Mouse (Mus musculus): ENCODE results near the gene Zmat5. TPM values are rescaled to one million over a fixed set of nuclear protein-coding genes. Genes with fewer than 3 reads are reported as not detected.

Zmat5 gene
- total RNA-seq, 2 experiments from 2014 or later: 32.4 to 34.4 TPM

DNA sequence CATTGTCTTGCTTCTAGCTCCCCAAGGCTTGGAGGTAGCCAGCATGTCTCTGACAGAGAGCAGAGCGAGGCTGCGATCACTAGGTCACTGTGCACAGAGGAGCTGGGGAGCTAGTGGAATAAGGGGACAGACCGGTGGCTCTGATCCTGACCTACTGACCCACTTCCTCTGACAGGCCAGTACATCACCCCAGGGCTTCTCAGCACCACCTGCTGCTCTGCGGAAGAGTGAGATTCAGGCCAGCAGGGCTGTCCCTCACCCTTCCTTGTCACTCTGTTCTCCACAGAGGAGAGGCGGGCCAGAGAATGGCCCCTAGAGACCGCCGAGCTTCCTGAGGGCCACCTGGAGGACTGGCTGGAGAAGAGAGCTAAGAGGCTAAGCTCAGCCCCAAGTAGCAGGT, 27.3 kb downstream of the Zmat5 start:
- no peak for DNase-seq (ENCODE audit: low spot score in 2 of 2)

DNA sequence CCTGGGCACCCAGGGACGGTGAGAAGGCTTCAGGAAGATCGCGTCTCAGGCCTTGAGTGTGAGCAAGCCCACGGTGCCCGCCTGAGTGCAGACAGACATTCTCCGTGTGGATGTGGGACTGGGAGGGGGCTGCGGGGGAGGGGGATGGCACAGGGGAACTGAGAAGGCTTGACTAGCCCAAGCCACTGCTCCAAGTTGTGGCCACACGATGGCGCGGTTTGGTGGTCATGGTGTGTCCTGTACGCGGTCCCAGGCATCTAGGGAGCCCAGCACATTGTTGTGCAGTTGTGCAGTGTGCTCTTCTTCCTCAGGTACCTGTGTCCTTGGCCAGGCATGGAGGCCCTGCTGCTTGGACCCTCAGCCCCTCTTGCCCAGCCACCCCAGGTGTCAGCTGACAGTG, 29.7 kb downstream of the Zmat5 start:
- no peak for DNase-seq (ENCODE audit: low spot score in 2 of 2)

DNA sequence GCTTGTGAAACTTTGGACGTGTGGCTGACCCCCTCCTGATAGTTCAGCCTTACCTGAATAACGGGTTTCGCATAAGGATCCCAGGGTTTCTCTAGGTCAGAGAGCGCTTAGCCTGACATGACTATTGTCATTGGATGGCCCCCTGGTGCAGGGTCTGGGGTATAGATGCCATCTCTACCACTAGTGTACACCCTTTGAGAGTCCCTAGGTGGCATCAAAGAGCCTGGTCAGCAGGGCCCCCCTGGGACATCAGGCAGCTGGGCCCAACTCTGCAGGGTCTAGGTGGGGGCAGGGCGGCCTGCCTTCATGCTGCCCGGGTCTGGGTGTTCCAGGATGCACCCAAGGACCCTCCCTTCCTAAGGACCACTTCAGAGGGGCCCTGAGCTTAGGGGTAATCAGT, 31.9 kb downstream of the Zmat5 start:
- DNase-seq (ENCODE audit: low spot score in 2 of 2): no peak

DNA sequence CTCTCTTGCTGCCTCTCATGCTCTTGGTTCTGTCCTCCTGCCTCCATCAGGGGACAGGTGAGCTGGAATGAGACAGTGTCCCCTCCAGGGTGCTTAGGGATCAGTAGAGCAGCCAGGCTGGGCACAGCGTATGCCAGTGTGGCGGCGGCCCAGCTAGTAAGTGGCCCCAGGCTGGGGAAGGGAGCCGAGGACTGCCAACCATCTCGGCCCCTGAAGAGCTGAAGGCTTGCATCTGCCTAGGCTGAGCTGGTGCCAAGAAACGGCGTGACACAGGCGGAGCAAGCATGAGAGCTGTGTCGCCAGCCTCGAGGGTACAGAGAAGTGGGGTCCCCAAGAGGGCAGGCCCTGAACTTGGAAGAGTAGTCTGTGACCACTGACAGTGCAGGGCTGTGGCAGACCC, 33.2 kb downstream of the Zmat5 start:
- no peak for DNase-seq (ENCODE audit: low spot score in 2 of 2)

DNA sequence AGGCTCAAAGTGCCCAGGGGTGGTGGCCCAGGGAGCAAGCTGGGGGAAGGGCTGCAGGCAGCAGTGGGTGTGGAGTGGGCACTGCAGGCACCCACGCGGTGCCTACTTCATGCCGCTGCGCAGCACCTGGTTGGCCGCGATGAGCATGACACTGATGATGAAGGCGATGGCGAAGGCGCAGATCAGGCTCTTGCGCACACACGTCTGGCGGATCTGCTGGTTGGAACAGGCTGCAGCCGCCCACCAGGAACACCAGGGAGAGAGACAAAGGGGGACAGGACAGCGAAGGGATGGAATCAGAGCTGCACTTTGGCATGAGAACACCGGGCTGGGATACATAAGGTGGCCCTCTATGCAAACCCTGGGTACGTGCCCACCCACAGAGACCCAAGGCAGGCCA, 34.2 kb downstream of the Zmat5 start:
- DNase-seq (ENCODE audit: low spot score in 2 of 2): peak in 1 of 2 experiments; percentile 67

DNA sequence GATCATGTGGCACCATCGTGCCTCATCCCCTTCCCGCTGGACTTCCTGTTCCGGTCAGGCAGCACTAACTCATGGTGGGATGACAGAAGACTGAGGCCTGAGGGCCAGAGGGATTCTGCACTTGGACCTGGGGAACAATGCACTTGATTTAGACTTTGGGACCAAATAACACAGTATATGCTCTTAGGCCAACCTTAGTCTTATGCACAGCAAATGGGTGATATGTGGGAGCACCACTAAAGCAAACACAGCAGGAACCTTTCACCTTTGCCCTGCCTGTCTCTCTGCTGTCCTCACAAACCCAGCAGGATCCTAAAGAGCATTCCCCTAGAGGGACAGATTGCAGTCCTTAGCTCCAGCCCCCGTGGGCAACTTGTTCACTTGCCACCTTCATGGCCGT, 36.3 kb downstream of the Zmat5 start:
- no peak for DNase-seq (ENCODE audit: low spot score in 2 of 2)

DNA sequence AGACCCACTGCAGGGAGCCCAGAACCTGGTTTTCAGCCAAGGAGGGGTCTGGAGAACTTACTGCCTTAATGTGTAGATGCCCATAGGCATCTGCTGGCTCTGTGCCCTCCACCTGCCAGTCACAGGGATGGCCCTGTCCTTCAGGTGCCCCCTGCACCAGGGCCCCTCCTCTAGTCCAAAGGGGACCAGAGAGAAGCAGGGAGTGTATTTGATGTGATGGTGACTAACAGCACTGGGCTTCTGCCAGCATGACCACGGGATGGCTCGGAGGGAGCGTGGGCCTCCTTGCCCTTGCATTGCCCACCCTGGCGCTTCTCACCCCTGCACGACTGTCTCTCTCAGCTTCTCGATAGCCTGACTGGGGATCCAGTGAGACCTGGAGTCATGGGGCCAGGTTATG, 40.2 kb downstream of the Zmat5 start:
- no peak for DNase-seq (ENCODE audit: low spot score in 2 of 2)

DNA sequence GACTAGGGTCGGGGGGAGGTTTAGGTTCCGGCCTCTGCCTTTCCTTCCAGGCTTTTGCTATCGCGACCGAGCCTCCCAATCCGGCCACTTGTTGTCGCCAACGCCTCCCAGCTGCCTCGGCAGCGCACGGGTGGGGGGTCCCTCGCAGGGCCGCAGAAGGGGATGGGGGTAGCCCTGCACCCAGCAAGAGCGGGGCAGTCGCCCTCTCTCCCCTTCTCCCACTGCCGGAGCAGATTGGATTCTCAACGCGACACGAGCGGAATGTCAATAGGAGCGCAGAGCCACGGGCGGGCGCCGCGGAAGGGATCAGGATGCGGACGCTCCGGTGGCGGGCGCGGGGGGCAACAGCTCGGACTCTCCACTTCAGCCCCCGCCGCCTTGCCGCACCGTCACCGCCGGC, 41.5 kb downstream of the Zmat5 start:
- peak in 1 of 2 experiments; percentile 37 for DNase-seq (ENCODE audit: low spot score in 2 of 2)

DNA sequence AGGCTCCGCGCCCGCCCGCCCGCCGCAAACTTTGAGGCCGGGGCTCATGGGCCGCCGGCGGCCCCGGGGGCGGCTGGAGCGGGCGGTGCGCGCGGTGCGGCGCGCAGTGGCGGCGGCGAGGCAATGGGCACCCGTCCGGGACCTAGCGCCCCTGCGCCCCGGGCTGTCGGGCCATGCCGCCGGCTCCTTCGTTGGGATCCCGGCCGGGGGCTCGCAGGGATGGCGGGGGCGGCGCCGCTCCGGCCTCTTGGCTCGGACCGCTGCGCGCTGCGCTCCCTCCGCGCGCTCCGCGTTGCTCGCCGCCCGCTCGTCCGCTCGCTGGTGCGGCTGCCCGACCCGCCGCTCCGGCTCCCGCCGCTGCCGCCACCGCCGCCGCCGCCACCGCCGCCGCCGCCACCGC, 42.3 kb downstream of the Zmat5 start, which contains the start of gene Cabp7:
Cabp7 (minus strand) TSS at position 46 of the 400 bp plus-strand sequence.
- DNase-seq (ENCODE audit: low spot score in 2 of 2): no peak

DNA sequence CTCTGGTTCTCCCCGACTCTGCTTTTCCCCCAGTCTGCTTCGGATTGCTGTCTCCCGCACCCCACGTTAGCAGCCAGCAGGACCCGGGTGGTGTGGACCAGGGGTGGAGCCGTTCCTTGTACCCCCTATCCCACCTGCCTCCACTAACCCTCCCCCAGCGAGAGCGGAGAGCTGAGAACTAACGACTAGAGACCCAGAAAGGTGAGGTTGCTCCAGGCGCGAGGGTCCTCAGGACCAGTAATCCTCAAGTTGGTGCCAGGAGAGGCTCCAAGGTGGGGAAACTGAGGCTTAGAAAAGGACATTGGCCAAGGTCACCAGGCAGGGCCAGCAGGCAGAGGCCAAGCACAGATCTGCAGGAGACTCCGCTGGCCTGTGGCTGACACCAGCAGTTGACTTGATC, 42.8 kb downstream of the Zmat5 start:
- no peak for DNase-seq (ENCODE audit: low spot score in 2 of 2)

DNA sequence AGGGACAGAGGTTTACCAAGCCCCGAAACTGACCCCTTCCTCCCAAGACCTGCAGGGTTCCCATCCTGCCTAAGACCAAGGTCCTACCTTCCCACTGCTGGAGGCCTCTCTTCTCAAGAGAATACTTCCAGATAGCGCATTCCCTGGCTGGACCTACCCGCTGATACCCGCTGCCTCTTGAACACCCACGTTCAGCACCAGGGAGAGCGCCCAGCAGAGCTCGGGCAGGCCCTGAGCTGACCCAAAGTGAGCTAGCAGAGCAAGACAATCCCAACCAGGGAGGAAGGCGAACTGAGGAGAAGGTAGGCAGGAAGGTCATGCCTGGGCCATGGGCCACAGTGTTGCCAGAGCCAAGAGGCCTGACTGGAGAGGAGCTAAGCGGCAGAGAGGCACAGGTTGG, 45.8 kb downstream of the Zmat5 start:
- DNase-seq (ENCODE audit: low spot score in 2 of 2): no peak

DNA sequence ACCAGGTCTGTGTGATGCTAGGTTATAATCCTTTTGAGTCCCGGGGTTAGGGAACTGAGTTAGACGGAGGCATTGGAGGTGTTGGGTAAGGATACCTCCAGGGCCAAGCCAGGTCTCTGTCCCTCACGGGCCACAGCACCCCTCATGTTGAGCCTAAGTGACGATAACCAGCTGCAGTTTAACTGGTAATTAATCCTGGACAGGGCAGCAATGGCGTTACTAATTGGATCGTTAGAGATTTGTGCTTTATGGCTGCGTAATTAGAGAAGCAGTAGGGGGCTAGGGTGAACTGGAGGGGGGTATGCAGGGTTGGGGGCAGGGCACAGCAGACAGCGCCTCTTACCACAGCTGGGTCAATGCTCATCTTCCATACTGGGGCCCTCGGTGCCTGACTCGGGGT, 48.4 kb downstream of the Zmat5 start:
- DNase-seq (ENCODE audit: low spot score in 2 of 2): no peak

DNA sequence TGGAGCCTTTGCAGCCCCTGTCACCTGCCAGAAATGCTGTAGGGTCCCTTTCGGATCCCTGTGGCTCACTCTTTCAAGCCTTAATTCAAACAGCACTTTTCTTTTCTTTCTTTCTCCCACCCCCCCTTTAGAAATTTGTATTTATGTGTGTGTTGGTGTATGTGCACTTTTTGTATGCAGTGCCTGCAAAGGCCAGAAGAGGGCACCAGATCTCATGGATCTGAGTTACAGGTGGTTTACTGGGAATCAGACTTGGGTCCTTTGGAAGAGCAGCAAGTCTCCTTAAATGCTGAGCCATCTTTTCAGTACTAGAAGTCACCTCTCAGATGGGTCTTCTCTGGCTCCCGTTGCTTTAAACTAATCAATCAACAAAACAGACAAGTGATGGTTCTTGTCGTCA, 49.6 kb downstream of the Zmat5 start:
- DNase-seq (ENCODE audit: low spot score in 2 of 2): no peak

DNA sequence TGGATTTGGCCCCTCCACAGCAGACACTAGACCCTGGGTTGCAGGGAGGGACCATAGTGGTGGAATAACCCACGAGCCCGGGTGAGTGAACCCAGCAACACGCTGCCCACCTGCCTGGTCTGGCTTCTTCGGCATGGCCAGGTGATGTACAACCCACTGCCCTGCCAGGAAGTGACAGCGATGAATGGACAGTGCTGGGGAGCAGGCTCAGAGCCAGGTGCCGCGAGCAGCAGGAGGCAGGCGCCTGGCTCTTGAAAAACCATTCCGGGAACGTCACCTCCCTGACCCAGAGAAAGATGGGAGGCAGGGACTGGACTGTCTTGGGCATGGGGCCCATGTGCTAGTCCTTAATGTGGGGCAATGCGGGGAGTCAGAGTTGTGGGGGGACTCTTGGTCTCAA, 50.4 kb downstream of the Zmat5 start:
- DNase-seq (ENCODE audit: low spot score in 2 of 2): no peak

DNA sequence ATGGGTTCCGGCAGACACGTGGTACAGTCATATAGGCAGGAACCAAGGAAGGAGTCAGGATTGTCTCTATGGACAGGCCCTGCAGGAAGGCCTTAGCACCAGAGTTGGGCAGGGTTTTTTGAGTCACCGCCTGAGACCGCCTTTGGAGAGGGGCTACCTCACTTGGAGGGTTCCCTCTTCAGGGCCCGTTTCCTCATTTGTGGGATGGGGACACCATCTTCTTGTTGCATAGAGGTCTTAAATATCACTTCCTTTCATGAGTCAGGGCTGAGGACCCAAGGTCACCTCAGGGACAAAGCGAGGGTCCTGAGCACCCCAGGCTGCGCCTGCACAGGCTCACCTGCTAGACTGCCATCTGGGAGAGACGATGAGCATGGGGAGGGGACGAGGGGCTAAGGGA, 52.0 kb downstream of the Zmat5 start:
- DNase-seq (ENCODE audit: low spot score in 2 of 2): no peak

DNA sequence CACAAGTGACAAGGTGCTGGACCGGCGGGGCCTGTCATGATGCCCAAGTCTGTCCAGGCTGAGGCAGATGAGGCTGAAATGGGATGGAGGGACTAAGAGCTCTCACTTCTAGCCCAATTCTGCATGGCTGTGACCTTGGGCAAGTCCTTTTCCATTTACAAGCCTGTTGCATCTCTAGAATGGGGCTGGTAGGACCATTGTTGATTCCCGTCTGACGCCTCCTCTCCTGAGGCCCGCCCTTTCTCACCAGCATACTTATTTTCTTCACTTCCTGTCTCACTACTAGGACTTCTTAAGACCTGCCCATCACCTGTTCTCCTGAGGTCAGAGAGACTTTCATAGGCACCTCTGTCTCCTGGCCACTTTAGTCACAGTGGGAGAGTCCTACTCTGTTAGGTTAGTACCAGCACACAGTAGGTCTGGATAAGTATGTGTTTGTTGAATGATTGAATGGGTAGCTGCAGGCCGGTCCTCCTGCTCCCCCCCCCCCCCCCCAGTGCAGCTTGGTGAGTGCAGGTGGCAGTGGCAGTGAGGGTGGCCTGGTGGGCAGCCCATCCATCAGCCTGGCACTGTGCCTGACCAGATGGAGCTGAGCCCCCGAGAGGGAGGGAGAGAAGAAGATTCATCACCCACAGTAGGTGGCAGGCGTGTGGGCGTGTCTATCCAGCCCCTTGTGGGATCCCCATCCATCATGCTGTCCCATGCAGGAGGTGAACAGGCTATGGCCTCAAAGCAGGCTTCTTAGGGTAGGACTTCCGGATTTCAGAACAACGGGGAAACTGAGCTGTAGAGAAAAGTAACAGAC, 52.7 kb downstream of the Zmat5 start:
- DNase-seq (ENCODE audit: low spot score in 2 of 2): no peak

DNA sequence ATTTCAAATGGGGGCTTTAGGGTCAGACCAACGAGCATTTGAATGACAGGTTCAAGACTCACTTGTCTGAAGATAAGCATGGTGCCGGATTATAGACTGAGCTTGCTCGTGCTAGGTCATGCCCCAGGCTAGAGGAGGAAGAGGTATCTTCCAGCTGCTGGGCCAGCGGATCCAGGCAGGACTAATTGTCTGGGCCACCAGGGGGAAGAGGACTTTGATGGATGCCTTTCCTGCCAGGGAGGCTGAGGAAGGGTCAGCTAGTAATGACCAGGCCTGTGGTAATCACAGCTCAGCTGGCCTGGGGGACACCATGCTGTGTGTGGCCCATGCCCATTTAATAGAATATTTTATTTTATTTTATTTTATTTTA, 53.3 kb downstream of the Zmat5 start:
- no peak for DNase-seq (ENCODE audit: low spot score in 2 of 2)

DNA sequence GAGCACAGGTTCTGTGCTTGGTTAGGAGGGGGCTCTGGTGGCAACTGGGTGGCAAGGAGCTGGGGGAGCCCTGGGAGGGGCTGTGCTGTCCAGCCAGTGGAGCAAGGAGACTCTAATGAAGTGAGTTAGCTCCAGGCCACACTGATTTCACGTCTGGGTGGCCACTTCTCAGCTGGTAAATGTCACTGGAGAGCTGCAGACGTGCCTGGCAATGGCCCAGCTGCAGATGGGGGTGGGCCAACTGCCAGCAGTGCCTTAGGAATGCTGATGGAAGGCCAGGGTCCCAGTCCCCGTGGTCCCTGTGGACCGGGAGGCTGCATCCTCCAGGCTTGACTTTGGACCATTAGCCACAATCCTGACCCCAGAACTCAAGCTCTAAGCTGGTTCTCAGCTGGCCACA, 56.0 kb downstream of the Zmat5 start:
- DNase-seq (ENCODE audit: low spot score in 2 of 2): no peak

DNA sequence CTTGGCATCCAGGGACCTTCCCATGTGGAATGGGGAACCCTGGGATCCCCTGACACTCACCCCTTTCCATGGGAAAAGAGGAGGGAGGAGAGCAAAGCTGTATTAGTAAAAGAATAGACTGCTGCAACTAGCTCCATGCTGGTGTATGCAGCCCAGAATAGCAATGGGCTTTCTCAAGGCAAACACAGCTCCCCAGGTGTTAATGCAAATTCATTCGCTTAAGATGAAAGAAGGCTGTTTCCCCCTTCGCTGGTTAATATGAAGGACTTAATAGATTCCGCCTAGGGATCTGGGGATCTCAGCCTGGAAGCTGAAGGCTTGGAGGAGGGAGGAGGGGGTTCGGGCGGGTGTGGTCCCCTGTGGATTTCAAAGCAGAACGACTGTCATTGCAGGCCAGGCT, 57.5 kb downstream of the Zmat5 start:
- DNase-seq (ENCODE audit: low spot score in 2 of 2): no peak

DNA sequence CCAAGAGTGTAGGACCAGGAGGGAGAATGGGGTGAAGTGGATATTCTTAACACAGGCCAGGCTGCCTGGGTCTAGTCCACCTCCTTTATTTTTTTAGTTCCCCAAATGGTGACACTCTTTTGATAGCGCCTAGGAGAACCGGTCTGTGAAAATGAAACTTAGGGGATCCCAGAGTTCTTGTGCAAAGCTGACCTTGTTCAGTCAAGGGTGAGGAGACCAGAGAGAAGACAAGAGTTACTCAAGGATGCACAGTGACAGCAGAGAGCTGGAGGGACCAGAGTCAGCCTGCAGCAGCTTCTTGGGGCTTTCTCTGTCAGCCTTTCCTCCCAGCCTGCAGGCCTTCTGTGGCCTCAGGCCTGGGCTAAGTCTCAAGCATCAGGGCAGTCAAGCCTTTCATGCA, 58.0 kb downstream of the Zmat5 start:
- no peak for DNase-seq (ENCODE audit: low spot score in 2 of 2)

DNA sequence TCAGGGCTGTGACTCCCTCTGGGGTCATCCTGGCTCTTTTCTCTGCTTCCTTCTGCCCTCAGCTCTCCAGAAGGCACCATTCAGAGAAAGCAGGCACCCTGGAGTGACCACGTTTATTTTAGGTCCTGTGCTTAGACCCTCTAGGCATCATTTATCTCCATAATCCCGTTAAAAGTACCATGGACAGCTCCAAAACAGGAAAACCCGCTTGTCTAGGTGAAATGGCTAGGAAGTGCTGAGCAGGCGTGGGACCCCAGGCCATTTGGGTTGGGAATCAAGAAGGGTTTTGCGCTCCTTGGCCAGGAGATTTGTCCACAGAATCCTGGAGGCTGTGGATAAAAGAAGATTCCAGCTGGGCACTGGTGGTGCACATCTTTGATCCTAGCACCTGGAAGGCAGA, 59.2 kb downstream of the Zmat5 start:
- DNase-seq (ENCODE audit: low spot score in 2 of 2): no peak

DNA sequence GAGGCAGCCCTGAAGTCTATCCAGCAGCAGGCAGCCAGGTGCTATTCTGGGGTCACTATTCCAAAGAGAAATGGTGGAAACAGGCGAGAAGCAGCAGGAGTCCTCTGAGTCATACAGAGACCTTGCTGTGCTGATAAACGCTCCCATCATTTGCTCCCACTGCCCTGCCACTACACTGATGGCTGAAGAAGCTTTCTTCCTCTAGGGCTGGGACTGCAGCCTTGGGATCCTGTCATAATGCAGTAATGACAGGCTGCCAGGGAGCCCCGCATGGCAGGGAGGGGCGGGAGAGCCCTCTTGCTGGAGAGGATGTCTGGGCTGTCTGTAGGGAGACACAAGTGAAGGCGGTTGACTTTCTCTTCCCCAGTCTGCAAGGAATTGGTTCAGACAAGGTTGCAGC, 60.0 kb downstream of the Zmat5 start:
- no peak for DNase-seq (ENCODE audit: low spot score in 2 of 2)

DNA sequence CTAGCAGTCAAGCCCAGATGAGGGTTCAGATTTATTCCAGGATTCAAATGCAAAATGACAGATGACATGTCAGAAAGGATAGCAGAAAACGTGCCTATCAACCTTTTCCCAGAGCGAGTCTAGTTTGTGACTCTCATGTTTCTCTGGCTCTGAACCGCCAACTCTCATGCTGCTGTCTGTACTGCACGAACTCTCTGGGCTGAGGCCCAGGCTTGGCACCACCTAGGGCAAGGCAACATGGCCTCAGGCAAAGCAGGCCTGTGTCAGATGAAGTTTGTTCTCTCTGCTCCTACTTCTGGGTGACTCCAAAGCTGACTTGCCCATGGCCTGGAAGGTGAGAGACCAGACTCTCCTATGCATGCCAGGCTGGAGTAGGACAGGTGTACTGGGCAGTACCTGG, 63.9 kb downstream of the Zmat5 start:
- peak in 1 of 2 experiments; percentile 49 for DNase-seq (ENCODE audit: low spot score in 2 of 2)

DNA sequence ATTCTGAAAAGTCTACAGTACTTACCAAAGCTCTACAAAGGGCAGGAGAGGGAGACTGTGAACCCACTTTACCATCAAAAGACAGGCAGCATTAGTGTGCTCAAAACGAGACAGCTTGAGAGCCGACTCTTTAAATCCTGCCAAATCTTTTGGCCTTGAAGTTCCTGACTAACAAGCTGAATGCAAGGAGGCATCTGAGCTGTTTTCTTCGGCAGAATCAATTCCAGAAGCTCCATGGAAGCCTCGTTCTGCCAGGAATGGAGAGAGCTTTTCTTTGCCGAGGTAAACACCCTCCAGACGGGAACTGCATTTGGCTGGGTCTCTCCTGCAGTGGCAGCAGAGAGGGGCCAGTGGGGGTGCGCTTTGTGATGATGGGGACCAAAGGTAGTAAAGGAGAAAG, 64.8 kb downstream of the Zmat5 start:
- peak in 1 of 2 experiments; percentile 58 for DNase-seq (ENCODE audit: low spot score in 2 of 2)

Measured in layer of hippocampus, adult 18-20 months (tissue).